Mouse (Mus musculus) testis, adult 2 months (tissue): ENCODE measurements around the gene Shkbp1. TPM values are rescaled to one million over a fixed set of nuclear protein-coding genes. Genes with fewer than 3 reads are reported as not detected.
A peak's percentile ranks its signal among the peaks of the same experiment; 100 is the strongest.

ENCODE experiments used
- H3K27ac ChIP-seq: fragments of 200-500 bp; 2 replicates; pipeline ENCODE4 v1.5.1; 2012; ENCODE audit warnings: low read depth, low read length; ENCODE audit not compliant: control insufficient read depth, insufficient read depth
- H3K27me3 ChIP-seq: fragments of 200-500 bp; 2 replicates; pipeline ENCODE4 v1.6.1; 2012; ENCODE audit warnings: mild to moderate bottlenecking, low read length, moderate library complexity; ENCODE audit not compliant: control insufficient read depth, insufficient read depth
- H3K36me3 ChIP-seq: fragments of 200-500 bp; 2 replicates; pipeline ENCODE4 v1.6.1; 2012; ENCODE audit warnings: mild to moderate bottlenecking, low read length; ENCODE audit not compliant: control insufficient read depth, insufficient read depth
- H3K4me1 ChIP-seq: fragments of 200-500 bp; 2 replicates; pipeline ENCODE4 v1.6.1; 2012; ENCODE audit warnings: low read length; ENCODE audit not compliant: control insufficient read depth, insufficient read depth
- H3K4me3 ChIP-seq: fragments of 200-500 bp; 2 replicates; pipeline ENCODE4 v1.5.1; 2012; ENCODE audit warnings: low read depth, mild to moderate bottlenecking, low read length, moderate library complexity, mixed read lengths; ENCODE audit not compliant: control insufficient read depth
- CTCF ChIP-seq: fragments of 200-500 bp; IDR thresholded peaks from 2 replicates; pipeline ENCODE4 v1.5.1; 2012; ENCODE audit warnings: low read depth, mild to moderate bottlenecking, inconsistent platforms, low read length, moderate library complexity; ENCODE audit not compliant: control insufficient read depth, insufficient read depth, insufficient replicate concordance
- POLR2A ChIP-seq: fragments of 200-500 bp; IDR thresholded peaks from 2 replicates; pipeline ENCODE4 v1.6.1; 2012; ENCODE audit warnings: low read depth, mild to moderate bottlenecking, inconsistent platforms, low read length, moderate library complexity; ENCODE audit not compliant: control insufficient read depth
- polyA plus RNA-seq: library from polyadenylated mRNA; depleted of rRNA; stranded (reverse); fragments of >200 nt; gene quantifications from 2 replicates; pipeline ENCODE4 v1.2.3, GENCODE M21; 2012; rRNA removed

The Shkbp1 gene
- polyA plus RNA-seq, 1 experiment, result 22.4 TPM

GRCm38 (mm10) chr7:27300801-27301200 is 55.0 kb downstream of the Shkbp1 start:
- H3K27me3 ChIP-seq, result no peaks in the 10 kb centered on the region
- H3K4me1 ChIP-seq, result peaks cover 18% of the 10 kb centered on the region
- TF ChIP-seq CTCF, result no peak
- no peak for TF ChIP-seq POLR2A
- no peak overlapping the region for H3K27ac ChIP-seq
- H3K4me3 ChIP-seq, result no peak overlapping the region
- H3K36me3 ChIP-seq, result no peaks in the 10 kb centered on the region

GRCm38 (mm10) chr7:27300351-27300750 is 55.5 kb downstream of the Shkbp1 start:
- TF ChIP-seq CTCF (no peak), POLR2A (no peak)
- Histone ChIP-seq H3K36me3 (no peaks in the 10 kb centered on the region), H3K27me3 (no peaks in the 10 kb centered on the region), H3K27ac (no peak overlapping the region), H3K4me3 (no peak overlapping the region), H3K4me1 (peaks cover 17% of the 10 kb centered on the region)

GRCm38 (mm10) chr7:27298816-27299215 is 57.0 kb downstream of the Shkbp1 start:
- H3K36me3 ChIP-seq, result no peaks in the 10 kb centered on the region
- peaks cover 14% of the 10 kb centered on the region for H3K4me1 ChIP-seq
- TF ChIP-seq CTCF (no peak), POLR2A (no peak)
- peak overlapping the region; percentile 54 for H3K27ac ChIP-seq
- no peaks in the 10 kb centered on the region for H3K27me3 ChIP-seq
- H3K4me3 ChIP-seq, result no peak overlapping the region

DNA sequence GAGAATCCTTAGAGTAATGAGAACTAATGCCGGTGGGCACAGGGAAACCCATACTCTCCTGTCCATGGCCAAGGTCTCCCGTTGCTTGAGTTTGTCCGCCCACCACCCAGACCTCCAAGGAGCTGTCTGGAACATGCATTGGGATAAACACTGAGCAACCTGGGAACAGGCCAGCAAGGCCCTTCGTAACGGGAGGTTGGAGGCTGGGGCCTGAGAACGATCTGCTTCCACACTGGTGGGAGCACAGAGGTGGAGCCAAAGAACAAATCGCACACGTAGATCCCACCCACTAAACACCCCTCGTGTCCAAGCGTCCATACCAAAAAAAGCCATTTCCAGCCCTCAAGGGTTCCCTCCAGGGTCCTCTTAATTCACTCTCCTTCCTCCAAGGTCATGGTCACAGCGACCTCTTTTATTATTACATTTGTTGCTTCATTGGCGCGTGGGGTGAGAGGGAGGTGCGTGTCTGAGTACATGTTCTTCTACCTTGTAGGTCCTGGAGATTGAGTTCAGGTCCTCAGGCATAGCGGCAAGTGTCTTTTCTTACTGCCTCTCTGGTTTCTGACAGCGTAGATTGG is 57.7 kb downstream of the Shkbp1 start:
- no peak for TF ChIP-seq CTCF
- TF ChIP-seq POLR2A, result no peak
- Histone ChIP-seq H3K27ac (peak overlapping the region; percentile 73), H3K27me3 (no peaks in the 10 kb centered on the region), H3K4me1 (peaks cover 14% of the 10 kb centered on the region), H3K4me3 (no peak overlapping the region), H3K36me3 (no peaks in the 10 kb centered on the region)

DNA sequence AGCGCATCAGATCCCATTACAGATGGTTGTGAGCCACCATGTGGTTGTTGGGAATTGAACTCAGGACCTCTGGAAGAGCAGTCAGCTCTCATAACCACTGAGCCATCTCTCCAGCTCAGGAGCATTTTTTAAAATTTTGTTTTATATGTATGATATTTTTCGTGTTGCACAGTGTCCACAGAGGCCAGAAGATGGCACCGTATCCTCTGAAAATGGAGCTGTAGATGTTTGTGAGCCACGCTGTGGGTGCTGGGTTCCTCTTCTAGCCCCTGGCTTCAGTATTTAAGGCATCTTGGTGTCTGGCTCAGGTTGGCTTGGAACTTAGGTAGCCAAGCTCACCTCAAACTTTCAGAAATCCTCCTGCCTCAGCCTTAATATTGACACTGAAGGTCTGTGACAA is 59.3 kb downstream of the Shkbp1 start:
- Histone ChIP-seq H3K36me3 (no peaks in the 10 kb centered on the region), H3K27ac (no peak overlapping the region), H3K4me3 (no peak overlapping the region), H3K27me3 (no peaks in the 10 kb centered on the region), H3K4me1 (peaks cover 10% of the 10 kb centered on the region)
- TF ChIP-seq POLR2A (no peak), CTCF (no peak)

DNA sequence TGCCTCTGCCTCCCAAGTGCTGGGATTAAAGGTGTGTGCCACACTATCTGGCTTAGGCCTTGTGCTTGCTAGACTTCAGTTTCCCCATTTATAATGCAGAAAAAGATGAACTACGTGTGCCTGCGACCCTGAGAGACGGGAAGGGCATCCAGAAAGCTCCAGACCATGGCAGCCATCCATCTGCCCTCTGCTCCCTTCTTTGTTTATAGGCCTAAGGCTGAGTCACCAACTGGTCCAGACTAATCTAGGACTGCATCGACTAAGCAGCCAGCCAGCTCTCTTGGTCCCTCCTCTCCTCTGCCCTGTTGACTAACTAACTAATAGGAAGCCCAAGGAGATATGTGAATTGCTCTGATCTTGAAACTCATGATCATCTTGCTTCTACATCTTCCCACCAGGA is 59.9 kb downstream of the Shkbp1 start:
- no peak overlapping the region for H3K4me3 ChIP-seq

More for the DNA sequence above, 59.9 kb downstream of the Shkbp1 start:
- TF ChIP-seq CTCF (no peak), POLR2A (no peak)
- H3K27ac ChIP-seq, result no peak overlapping the region
- H3K4me1 ChIP-seq, result peaks cover 10% of the 10 kb centered on the region
- H3K27me3 ChIP-seq, result no peaks in the 10 kb centered on the region
- no peaks in the 10 kb centered on the region for H3K36me3 ChIP-seq

Other genes with a start within 250 kb of the Shkbp1 start
- 1.2 and 2.0 TPM in 2 replicates for gene Cyp2f2, start 236.1 kb downstream of the Shkbp1 start, polyA plus RNA-seq
- gene Cyp2t4, start 202.3 kb downstream of the Shkbp1 start, polyA plus RNA-seq, result 0.06 TPM in 1 of 2 replicates, not detected in the other
- 622 and 747 TPM in 2 replicates for gene Egln2, start 189.2 kb downstream of the Shkbp1 start, polyA plus RNA-seq
- 64.5 and 65.1 TPM in 2 replicates for gene Rab4b, start 177.1 kb downstream of the Shkbp1 start, polyA plus RNA-seq
- gene Gm21983, start 174.9 kb downstream of the Shkbp1 start, polyA plus RNA-seq, result not detected in 2 replicates
- 6.9 and 7.8 TPM in 2 replicates for gene Mia, start 174.9 kb downstream of the Shkbp1 start, polyA plus RNA-seq
- gene BC024978, start 160.2 kb downstream of the Shkbp1 start, polyA plus RNA-seq, result 44.3 TPM in 2 replicates
- 128 and 134 TPM in 2 replicates for gene Snrpa, start 159.7 kb downstream of the Shkbp1 start, polyA plus RNA-seq
- 4.1 and 5.2 TPM in 2 replicates for gene Itpkc, start 127.4 kb downstream of the Shkbp1 start, polyA plus RNA-seq
- gene Coq8b, start 123.0 kb downstream of the Shkbp1 start, polyA plus RNA-seq, result 32.7 and 33.7 TPM in 2 replicates
- 5.9 and 7.8 TPM in 2 replicates for gene Numbl, start 97.6 kb downstream of the Shkbp1 start, polyA plus RNA-seq
- 23.9 and 26.1 TPM in 2 replicates for gene Ltbp4, start 18.3 kb downstream of the Shkbp1 start, polyA plus RNA-seq
- 0.35 and 0.89 TPM in 2 replicates for gene Gm20479, start 1.4 kb upstream of the Shkbp1 start, polyA plus RNA-seq
- 19.5 and 34.7 TPM in 2 replicates for gene Sptbn4, start 91.7 kb upstream of the Shkbp1 start, polyA plus RNA-seq
- 7.6 and 8.5 TPM in 2 replicates for gene Blvrb, start 92.0 kb upstream of the Shkbp1 start, polyA plus RNA-seq
- 4.1 and 4.7 TPM in 2 replicates for gene Sertad3, start 117.7 kb upstream of the Shkbp1 start, polyA plus RNA-seq
- gene Sertad1, start 130.9 kb upstream of the Shkbp1 start, polyA plus RNA-seq, result 15.4 and 19.1 TPM in 2 replicates
- 0.33 and 0.42 TPM in 2 replicates for gene Prx, start 143.3 kb upstream of the Shkbp1 start, polyA plus RNA-seq
- 122 and 138 TPM in 2 replicates for gene Hipk4, start 167.2 kb upstream of the Shkbp1 start, polyA plus RNA-seq
- gene Pld3, start 197.2 kb upstream of the Shkbp1 start, polyA plus RNA-seq, result 121 and 130 TPM in 2 replicates
- 27.6 and 28.1 TPM in 2 replicates for gene 2310022A10Rik, start 197.2 kb upstream of the Shkbp1 start, polyA plus RNA-seq
- 54.9 and 58.7 TPM in 2 replicates for gene Akt2, start 235.5 kb upstream of the Shkbp1 start, polyA plus RNA-seq